Mouse (Mus musculus) G1E (cell line): Measurements from ENCODE around the gene Rtn4r. TPM values are rescaled to one million over a fixed set of nuclear protein-coding genes. Genes with fewer than 3 reads are reported as not detected.

ENCODE experiments used
- ATAC-seq: 2 replicates; pipeline ENCODE4 v1.8.0; 2016; ENCODE audit warnings: mild to moderate bottlenecking; ENCODE audit not compliant: insufficient number of reproducible peaks, poor library complexity, low FRiP score, severe bottlenecking; ENCODE audit errors: extremely low read depth
- DNase-seq: peaks from one replicate; pipeline ENCODE4 v3.0.0; 2012; ENCODE audit warnings: low spot score
- H3K27me3 ChIP-seq: 2 replicates; pipeline ENCODE4 v1.6.1; 2012; ENCODE audit warnings: mild to moderate bottlenecking, low read length, inconsistent platforms; ENCODE audit not compliant: insufficient read depth
- H3K36me3 ChIP-seq: replicated peaks from 2 replicates; pipeline ENCODE3; 2012; ENCODE audit warnings: mild to moderate bottlenecking, inconsistent platforms
- H3K4me1 ChIP-seq: 2 replicates; pipeline ENCODE4 v1.6.1; 2012; ENCODE audit warnings: low read depth, low read length, inconsistent platforms, mixed read lengths; ENCODE audit not compliant: insufficient read depth
- H3K4me3 ChIP-seq: 2 replicates; pipeline ENCODE4 v1.5.1; 2012; ENCODE audit warnings: low read depth, mild to moderate bottlenecking, inconsistent platforms, low read length, moderate library complexity, mixed read lengths
- H3K9me3 ChIP-seq: replicated peaks from 2 replicates; pipeline ENCODE4 v1.6.1; 2012; ENCODE audit warnings: inconsistent platforms
- CTCF ChIP-seq: IDR thresholded peaks from 2 replicates; pipeline ENCODE4 v1.5.1; 2012; ENCODE audit warnings: low read depth, low read length, inconsistent platforms, mixed read lengths
- GATA1 ChIP-seq: IDR thresholded peaks from 2 replicates; pipeline ENCODE4 v1.6.1; 2012; ENCODE audit warnings: borderline replicate concordance, low read length, inconsistent platforms, mixed read lengths
- GATA2 ChIP-seq: IDR thresholded peaks from 2 replicates; pipeline ENCODE4 v1.6.1; 2012; ENCODE audit warnings: low read depth, low read length, inconsistent platforms, borderline replicate concordance
- POLR2AphosphoS5 ChIP-seq: IDR thresholded peaks from 2 replicates; pipeline ENCODE4 v1.6.1; 2012; ENCODE audit warnings: low read depth, low read length, inconsistent platforms; ENCODE audit not compliant: insufficient replicate concordance
- TAL1 ChIP-seq: conservative IDR thresholded peaks from 2 replicates; pipeline ENCODE4 v1.6.1; 2012; ENCODE audit warnings: low read depth, low read length, inconsistent platforms, mixed read lengths
- polyA plus RNA-seq: library from polyadenylated mRNA; stranded (reverse); fragments of >175 nt; gene quantifications from 2 replicates; pipeline ENCODE4 v1.2.3, GENCODE M21; 2012
- total RNA-seq, 2 experiments: library from RNA; stranded (forward) in 1 of 2; stranded (reverse) in 1 of 2; fragments of 200-1000 nt in 1 of 2; fragments of >200 nt in 1 of 2; fragmentation: Nextera tagmentation in 1 of 2; gene quantifications; 2 replicates each; pipeline ENCODE4 v1.2.3; 2014 to 2017

Rtn4r gene
- total and polyA plus RNA-seq, 3 experiments, result 0.11 TPM; not detected in 2

GRCm38 (mm10) chr16:18175817-18176541, 48.5 kb downstream of the Rtn4r start:
- Histone ChIP-seq H3K9me3 (no peaks in the 10 kb centered on the region), H3K36me3 (no peaks in the 10 kb centered on the region), H3K27me3 (peaks cover 15% of the 10 kb centered on the region), H3K4me1 (no peaks in the 10 kb centered on the region), H3K4me3 (no peak overlapping the region)
- no peak for ATAC-seq
- no peak for DNase-seq
- no peak for TF ChIP-seq GATA2
- no peak for TF ChIP-seq TAL1
- TF ChIP-seq GATA1, result no peak
- no peak for TF ChIP-seq POLR2AphosphoS5
- no peak for TF ChIP-seq CTCF

- no peak overlapping the region for H3K4me3 ChIP-seq
- H3K9me3 ChIP-seq, result no peaks in the 10 kb centered on the region
- H3K27me3 ChIP-seq, result peaks cover 15% of the 10 kb centered on the region
- no peaks in the 10 kb centered on the region for H3K36me3 ChIP-seq
- DNase-seq (no peak), ATAC-seq (no peak)
- no peaks in the 10 kb centered on the region for H3K4me1 ChIP-seq
- TF ChIP-seq GATA2 (no peak), POLR2AphosphoS5 (no peak), CTCF (no peak), TAL1 (no peak), GATA1 (no peak)
Observed at GRCm38 (mm10) chr16:18176758-18177157, 49.3 kb downstream of the Rtn4r start.

- H3K27me3 ChIP-seq, result peaks cover 15% of the 10 kb centered on the region
- no peaks in the 10 kb centered on the region for H3K4me1 ChIP-seq
- no peak for TF ChIP-seq GATA2
- DNase-seq (no peak), ATAC-seq (no peak)
- no peak overlapping the region for H3K4me3 ChIP-seq
- no peaks in the 10 kb centered on the region for H3K36me3 ChIP-seq
- no peaks in the 10 kb centered on the region for H3K9me3 ChIP-seq
Observed at GRCm38 (mm10) chr16:18179591-18179990, 52.1 kb downstream of the Rtn4r start.

- Histone ChIP-seq H3K27me3 (peaks cover 14% of the 10 kb centered on the region), H3K4me1 (no peaks in the 10 kb centered on the region), H3K36me3 (no peaks in the 10 kb centered on the region), H3K4me3 (no peak overlapping the region), H3K9me3 (no peaks in the 10 kb centered on the region)
- ATAC-seq, result no peak
- no peak for TF ChIP-seq GATA1
- TF ChIP-seq GATA2, result no peak
- no peak for TF ChIP-seq TAL1
- no peak for TF ChIP-seq CTCF
- TF ChIP-seq POLR2AphosphoS5, result no peak
- no peak for DNase-seq
Observed at GRCm38 (mm10) chr16:18181398-18181797, 54.0 kb downstream of the Rtn4r start.

- H3K9me3 ChIP-seq, result no peaks in the 10 kb centered on the region
- H3K4me3 ChIP-seq, result no peak overlapping the region
- H3K4me1 ChIP-seq, result no peaks in the 10 kb centered on the region
- H3K36me3 ChIP-seq, result no peaks in the 10 kb centered on the region
- H3K27me3 ChIP-seq, result peaks cover 19% of the 10 kb centered on the region
- ATAC-seq (no peak), DNase-seq (no peak)
- TF ChIP-seq POLR2AphosphoS5, result no peak
- no peak for TF ChIP-seq TAL1
- no peak for TF ChIP-seq GATA1
- no peak for TF ChIP-seq CTCF
- TF ChIP-seq GATA2, result no peak
Observed at GRCm38 (mm10) chr16:18182766-18183165, 55.3 kb downstream of the Rtn4r start.

GRCm38 (mm10) chr16:18185715-18186449, 58.4 kb downstream of the Rtn4r start:
- peaks cover 23% of the 10 kb centered on the region for H3K27me3 ChIP-seq
- ATAC-seq (no peak), DNase-seq (no peak)
- no peaks in the 10 kb centered on the region for H3K36me3 ChIP-seq
- H3K4me1 ChIP-seq, result no peaks in the 10 kb centered on the region
- TF ChIP-seq GATA2, result no peak
- TF ChIP-seq CTCF, result no peak
- TF ChIP-seq TAL1, result no peak
- H3K9me3 ChIP-seq, result no peaks in the 10 kb centered on the region
- H3K4me3 ChIP-seq, result no peak overlapping the region

GRCm38 (mm10) chr16:18186798-18187197, 59.4 kb downstream of the Rtn4r start:
- peaks cover 27% of the 10 kb centered on the region for H3K27me3 ChIP-seq
- no peak for DNase-seq
- TF ChIP-seq GATA1 (no peak), TAL1 (no peak), GATA2 (no peak), POLR2AphosphoS5 (no peak)
- no peak for ATAC-seq
- no peak overlapping the region for H3K4me3 ChIP-seq
- H3K9me3 ChIP-seq, result no peaks in the 10 kb centered on the region
- no peaks in the 10 kb centered on the region for H3K4me1 ChIP-seq
- H3K36me3 ChIP-seq, result no peaks in the 10 kb centered on the region
